Mouse (Mus musculus): ENCODE results near the gene Itpa.

GRCm38 (mm10) chr2:130645198-130645597 is 22.2 kb upstream of the Itpa start:
- no peak for TF ChIP-seq GATA1 (IDR thresholded peaks at IDR 0.05; ENCODE audit: low read length)
- no peak for TF ChIP-seq TAL1 (IDR thresholded peaks at IDR 0.05; ENCODE audit: low read length)
